Mouse (Mus musculus) cerebellum, postnatal 14 days (tissue): ENCODE measurements at regions not wholly inside any gene's neighbourhood (a gene's known extent, or its start where the extent isn't known, plus 50 kb on each side); places are given as distances from the start of the nearest gene placed in this dataset.

Source experiments
- DNase-seq, 2 experiments: peaks; one replicate each; pipeline ENCODE4 v3.0.0; 2021; ENCODE audit warnings: mixed read lengths in 2 of 2

- DNase-seq: no peak
These were observed 1224.5 kb upstream of the Lrrc6 start for GRCm38 (mm10) chr15:67725239-67725638.

GRCm38 (mm10) chr15:67714203-67714602 lies 1213.5 kb upstream of the Lrrc6 start:
- DNase-seq: no peak

GRCm38 (mm10) chr15:67686140-67686539 lies 1185.4 kb upstream of the Lrrc6 start:
- no peak for DNase-seq

GRCm38 (mm10) chr15:67673276-67673675 lies 1172.6 kb upstream of the Lrrc6 start:
- no peak for DNase-seq

- DNase-seq: peak in 1 of 2 experiments; percentile 7
These were observed 1135.4 kb upstream of the Lrrc6 start for GRCm38 (mm10) chr15:67636155-67636554.

- no peak for DNase-seq
These were observed 1126.1 kb upstream of the Lrrc6 start for GRCm38 (mm10) chr15:67626704-67627287.

- no peak for DNase-seq
These were observed 1111.2 kb upstream of the Lrrc6 start for GRCm38 (mm10) chr15:67611896-67612295.

GRCm38 (mm10) chr15:67598426-67598825 lies 1097.7 kb upstream of the Lrrc6 start:
- DNase-seq: no peak

GRCm38 (mm10) chr15:67576581-67576980 lies 1075.9 kb upstream of the Lrrc6 start:
- no peak for DNase-seq

- DNase-seq: no peak
These were observed 1070.9 kb upstream of the Lrrc6 start for GRCm38 (mm10) chr15:67571614-67572013.

GRCm38 (mm10) chr15:67557304-67557703 lies 1056.6 kb upstream of the Lrrc6 start:
- no peak for DNase-seq

- no peak for DNase-seq
These were observed 1051.2 kb upstream of the Lrrc6 start for GRCm38 (mm10) chr15:67551911-67552310.

- no peak for DNase-seq
These were observed 1046.2 kb upstream of the Lrrc6 start for GRCm38 (mm10) chr15:67546896-67547400.

GRCm38 (mm10) chr15:67545745-67546144 lies 1045.0 kb upstream of the Lrrc6 start:
- no peak for DNase-seq

- no peak for DNase-seq
These were observed 1013.0 kb upstream of the Lrrc6 start for GRCm38 (mm10) chr15:67513722-67514121.

- DNase-seq: no peak
These were observed 994.4 kb upstream of the Lrrc6 start for GRCm38 (mm10) chr15:67495001-67495658.

- no peak for DNase-seq
These were observed 981.0 kb upstream of the Lrrc6 start for GRCm38 (mm10) chr15:67481733-67482132.

- no peak for DNase-seq
These were observed 973.6 kb upstream of the Lrrc6 start for GRCm38 (mm10) chr15:67474325-67474724.

GRCm38 (mm10) chr15:67472979-67473378 lies 972.3 kb upstream of the Lrrc6 start:
- no peak for DNase-seq

- DNase-seq: no peak
These were observed 970.6 kb upstream of the Lrrc6 start for GRCm38 (mm10) chr15:67471283-67471682.

GRCm38 (mm10) chr15:67470036-67470435 lies 969.3 kb upstream of the Lrrc6 start:
- DNase-seq: no peak

GRCm38 (mm10) chr15:67467404-67468345 lies 967.0 kb upstream of the Lrrc6 start:
- no peak for DNase-seq

- DNase-seq: no peak
These were observed 962.2 kb upstream of the Lrrc6 start for GRCm38 (mm10) chr15:67462863-67463262.
